Mouse (Mus musculus) erythroblast, embryonic 14.5 days (primary cell): ENCODE results near the gene Parl.

Experiments used
- GATA1 ChIP-seq: IDR thresholded peaks from 2 replicates; pipeline ENCODE4 v1.6.1; 2012; ENCODE audit warnings: low read length, inconsistent platforms, mixed read lengths
- TAL1 ChIP-seq: IDR thresholded peaks from 3 replicates; pipeline ENCODE4 v1.6.1; 2012; ENCODE audit warnings: low read length, inconsistent platforms, mixed read lengths

GRCm38 (mm10) chr16:20316770-20317169 lies 14.6 kb upstream of the Parl start:
- TF ChIP-seq GATA1: no peak
- no peak for TF ChIP-seq TAL1
